Mouse (Mus musculus) liver, embryonic 11.5 days (tissue): ENCODE data around the gene Trnt1. TPM values are rescaled to one million over a fixed set of nuclear protein-coding genes. Genes with fewer than 3 reads are reported as not detected.

Experiments used
- ATAC-seq: fragments of 200-750 bp; cut with Nextera tagmentation; replicated peaks from 2 replicates; pipeline ENCODE4 v1.8.0; 2017; ENCODE audit warnings: moderate number of reproducible peaks, mild to moderate bottlenecking, moderate TSS enrichment, moderate library complexity; ENCODE audit not compliant: low FRiP score
- DNase-seq: peaks from one replicate; pipeline ENCODE4 v3.0.0-alpha.2; 2017; ENCODE audit warnings: low spot score
- H3K27ac ChIP-seq: fragments of 300-500 bp; sonication (generic); 2 replicates; pipeline ENCODE4 v1.5.1; 2014; ENCODE audit warnings: mild to moderate bottlenecking, low read depth, low read length, control low read depth
- H3K27me3 ChIP-seq: fragments of 300-500 bp; sonication (generic); replicated peaks from 2 replicates; pipeline ENCODE4 v1.6.1; 2014; ENCODE audit warnings: low read length, mixed read lengths; ENCODE audit not compliant: control insufficient read depth, insufficient read depth
- H3K36me3 ChIP-seq: fragments of 300-500 bp; sonication (generic); 2 replicates; pipeline ENCODE4 v1.6.1; 2014; ENCODE audit warnings: mild to moderate bottlenecking, low read length, moderate library complexity, mixed read lengths; ENCODE audit not compliant: control insufficient read depth, insufficient read depth
- H3K4me1 ChIP-seq: fragments of 300-500 bp; sonication (generic); replicated peaks from 2 replicates; pipeline ENCODE4 v1.6.1; 2014; ENCODE audit warnings: low read length, mixed read lengths; ENCODE audit not compliant: control insufficient read depth, insufficient read depth
- H3K4me2 ChIP-seq: fragments of 300-500 bp; sonication (generic); 2 replicates; pipeline ENCODE4 v1.6.1; 2014; ENCODE audit warnings: mild to moderate bottlenecking, control low read depth, moderate library complexity
- H3K4me3 ChIP-seq: fragments of 300-500 bp; sonication (generic); 2 replicates; pipeline ENCODE4 v1.5.1; 2014; ENCODE audit warnings: low read depth, low read length, control low read depth
- H3K9ac ChIP-seq: fragments of 300-500 bp; sonication (generic); 2 replicates; pipeline ENCODE4 v1.6.1; 2014; ENCODE audit warnings: low read depth, low read length, control low read depth
- H3K9me3 ChIP-seq: fragments of 300-500 bp; sonication (generic); 2 replicates; pipeline ENCODE4 v1.6.1; 2016; ENCODE audit warnings: low read length, inconsistent platforms, mixed read lengths; ENCODE audit not compliant: control insufficient read depth
- WGBS: fragments of 180-500 bp; shearing (Covaris S2); extraction: QIAGEN DNeasy Blood & Tissue Kit; methylation state at CpG from one replicate; pipeline ENCODE4 v1.1.7; 2014; 5-methylcytosine and 5-hydroxymethylcytosine counted together
- polyA plus RNA-seq: library from polyadenylated mRNA; unstranded; fragments of >200 nt; fragmentation: Nextera tagmentation; extraction: Ambion mirVana; gene quantifications from 2 replicates; pipeline ENCODE4 v1.2.1, GENCODE M21; 2014

The Trnt1 gene
- polyA plus RNA-seq, 1 experiment from 2014 or later: 82.3 TPM

GRCm38 (mm10) chr6:106819906-106820305, 51.0 kb downstream of the Trnt1 start:
- Histone ChIP-seq H3K27me3 (no peaks in the 10 kb centered on the region), H3K4me3 (no peak overlapping the region), H3K9me3 (no peaks in the 10 kb centered on the region), H3K9ac (no peak overlapping the region), H3K36me3 (no peaks in the 10 kb centered on the region), H3K4me2 (no peak overlapping the region), H3K27ac (no peak overlapping the region), H3K4me1 (no peaks in the 10 kb centered on the region)
- WGBS: 76% methylated on average over 3 of the region's 3 CpGs
- DNase-seq (no peak), ATAC-seq (no peak)

DNA sequence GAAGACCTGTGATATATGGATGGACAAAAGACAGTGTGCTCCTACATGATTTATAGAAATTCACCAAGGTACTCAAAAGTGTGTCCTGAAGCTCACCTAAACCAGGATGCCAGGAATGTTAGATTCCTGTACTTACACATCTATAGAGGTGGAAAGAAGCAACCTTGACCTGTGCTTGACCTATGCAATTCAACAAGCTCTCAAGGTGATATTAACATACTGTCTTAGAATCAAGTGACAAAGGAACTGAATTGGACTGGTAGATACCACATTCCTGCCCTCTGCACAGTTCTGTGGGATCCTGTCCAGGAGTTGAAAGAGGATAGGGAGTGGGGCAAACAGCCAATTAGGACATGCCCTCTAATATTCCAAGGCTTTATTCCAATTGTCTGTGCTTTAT, 51.6 kb downstream of the Trnt1 start:
- DNase-seq (no peak), ATAC-seq (no peak)
- Histone ChIP-seq H3K27ac (no peak overlapping the region), H3K4me2 (no peak overlapping the region), H3K4me3 (no peak overlapping the region), H3K9me3 (no peaks in the 10 kb centered on the region), H3K9ac (no peak overlapping the region), H3K27me3 (no peaks in the 10 kb centered on the region), H3K4me1 (no peaks in the 10 kb centered on the region), H3K36me3 (no peaks in the 10 kb centered on the region)

GRCm38 (mm10) chr6:106822329-106822728, 53.4 kb downstream of the Trnt1 start:
- DNase-seq (no peak), ATAC-seq (no peak)
- H3K4me3 ChIP-seq: no peak overlapping the region
- no peaks in the 10 kb centered on the region for H3K9me3 ChIP-seq
- H3K9ac ChIP-seq: no peak overlapping the region
- no peaks in the 10 kb centered on the region for H3K4me1 ChIP-seq
- no peak overlapping the region for H3K27ac ChIP-seq
- H3K36me3 ChIP-seq: no peaks in the 10 kb centered on the region
- WGBS: 61% methylated on average over 1 of the region's 1 CpGs
- no peak overlapping the region for H3K4me2 ChIP-seq
- H3K27me3 ChIP-seq: no peaks in the 10 kb centered on the region

Other genes with a start within 250 kb of the Trnt1 start
- 0.14 and 0.38 TPM in 2 replicates for gene Il5ra, start 20.1 kb upstream of the Trnt1 start, polyA plus RNA-seq
- gene Crbn, start 31.0 kb downstream of the Trnt1 start, polyA plus RNA-seq: 30.5 and 36.0 TPM in 2 replicates